Mouse (Mus musculus) olfactory bulb, adult 2 months (tissue): ENCODE results near the gene Pidd1. TPM values are rescaled to one million over a fixed set of nuclear protein-coding genes. Genes with fewer than 3 reads are reported as not detected.
A peak's percentile ranks its signal among the peaks of the same experiment; 100 is the strongest.

ENCODE experiments used
- H3K27ac ChIP-seq: fragments of 200-500 bp; 2 replicates; pipeline ENCODE4 v1.5.1; 2012; ENCODE audit warnings: low read depth, low read length; ENCODE audit not compliant: insufficient read depth
- H3K4me1 ChIP-seq: fragments of 200-500 bp; 2 replicates; pipeline ENCODE4 v1.6.1; 2012; ENCODE audit warnings: low read length; ENCODE audit not compliant: control insufficient read depth, insufficient read depth
- H3K4me3 ChIP-seq: fragments of 200-500 bp; 2 replicates; pipeline ENCODE4 v1.5.1; 2012; ENCODE audit warnings: mild to moderate bottlenecking, low read depth, low read length, moderate library complexity; ENCODE audit not compliant: insufficient read depth
- CTCF ChIP-seq: fragments of 200-500 bp; IDR thresholded peaks from 2 replicates; pipeline ENCODE4 v1.5.1; 2012; ENCODE audit warnings: low read depth, mild to moderate bottlenecking, low read length, moderate library complexity; ENCODE audit not compliant: insufficient read depth
- POLR2A ChIP-seq: fragments of 200-500 bp; IDR thresholded peaks from 2 replicates; pipeline ENCODE4 v1.6.1; 2012; ENCODE audit warnings: mild to moderate bottlenecking, low read depth, low read length, moderate library complexity; ENCODE audit not compliant: insufficient read depth
- WGBS: fragments of 180-500 bp; shearing (Covaris S2); methylation state at CpG from one replicate; pipeline ENCODE4 v1.1.7; 2018; 5-methylcytosine and 5-hydroxymethylcytosine counted together
- polyA plus RNA-seq: library from polyadenylated mRNA; stranded (reverse); fragments of >200 nt; gene quantifications from 2 replicates; pipeline ENCODE4 v1.2.4, GENCODE M21; 2012; ENCODE audit warnings: low replicate concordance; ENCODE audit not compliant: missing spikeins, insufficient read depth, insufficient read length

The Pidd1 gene
- polyA plus RNA-seq, 1 experiment, result not detected

GRCm38 (mm10) chr7:141462333-141462821, 18.6 kb upstream of the Pidd1 start:
- Histone ChIP-seq H3K27ac (no peak overlapping the region), H3K4me3 (no peak overlapping the region), H3K4me1 (peaks cover 11% of the 10 kb centered on the region)
- TF ChIP-seq POLR2A (no peak), CTCF (no peak)
- 30% methylated on average over 5 of the region's 5 CpGs for WGBS

GRCm38 (mm10) chr7:141461521-141462332, 17.9 kb upstream of the Pidd1 start:
- Histone ChIP-seq H3K4me1 (peaks cover 9% of the 10 kb centered on the region), H3K27ac (no peak overlapping the region), H3K4me3 (peak overlapping the region; percentile 33)
- WGBS, result 5% methylated on average over 59 of the region's 59 CpGs
- TF ChIP-seq CTCF, result no peak
- TF ChIP-seq POLR2A, result no peak

- 78% methylated on average over 15 of the region's 15 CpGs for WGBS
- peak within 1 kb of the TSS; percentile 33 for H3K4me3 ChIP-seq
- TF ChIP-seq CTCF (no peak), POLR2A (no peak)
- peaks cover 17% of the 10 kb centered on the region for H3K4me1 ChIP-seq
- H3K27ac ChIP-seq, result no peak within 1 kb of the TSS
Observed at GRCm38 (mm10) chr7:141460391-141461113, 16.7 kb upstream of the Pidd1 start, which contains the start of gene Cracr2b. Gene Cracr2b, plus strand, starts transcription at chr7:141461094.

GRCm38 (mm10) chr7:141460001-141460390, 16.2 kb upstream of the Pidd1 start:
- H3K27ac ChIP-seq, result no peak overlapping the region
- no peak overlapping the region for H3K4me3 ChIP-seq
- WGBS, result 80% methylated on average over 5 of the region's 5 CpGs

DNA sequence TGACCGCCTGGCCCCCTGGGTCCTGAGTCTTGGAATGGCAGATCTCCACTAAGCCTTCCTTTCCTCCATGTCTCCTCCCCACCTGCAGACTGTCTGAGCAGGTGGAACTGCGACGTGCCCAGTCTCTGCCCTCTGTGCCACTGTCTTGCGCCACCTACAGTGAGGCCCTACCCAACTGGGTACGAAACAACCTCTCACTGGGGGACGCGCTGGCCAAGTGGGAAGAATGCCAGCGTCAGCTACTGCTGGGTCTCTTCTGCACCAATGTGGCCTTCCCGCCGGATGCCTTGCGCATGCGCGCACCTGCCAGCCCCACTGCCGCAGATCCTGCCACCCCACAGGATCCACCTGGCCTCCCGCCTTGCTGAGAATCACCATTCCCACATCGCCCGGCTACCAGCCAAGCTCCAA, 15.5 kb upstream of the Pidd1 start:
- H3K27ac ChIP-seq, result no peak overlapping the region
- no peak for TF ChIP-seq POLR2A
- TF ChIP-seq CTCF, result no peak
- WGBS, result 90% methylated on average over 17 of the region's 17 CpGs
- H3K4me1 ChIP-seq, result peaks cover 25% of the 10 kb centered on the region
- H3K4me3 ChIP-seq, result no peak overlapping the region

More at GRCm38 (mm10) chr7:141460001-141460390, 16.2 kb upstream of the Pidd1 start:
- TF ChIP-seq CTCF (no peak), POLR2A (no peak)
- H3K4me1 ChIP-seq, result peaks cover 20% of the 10 kb centered on the region

DNA sequence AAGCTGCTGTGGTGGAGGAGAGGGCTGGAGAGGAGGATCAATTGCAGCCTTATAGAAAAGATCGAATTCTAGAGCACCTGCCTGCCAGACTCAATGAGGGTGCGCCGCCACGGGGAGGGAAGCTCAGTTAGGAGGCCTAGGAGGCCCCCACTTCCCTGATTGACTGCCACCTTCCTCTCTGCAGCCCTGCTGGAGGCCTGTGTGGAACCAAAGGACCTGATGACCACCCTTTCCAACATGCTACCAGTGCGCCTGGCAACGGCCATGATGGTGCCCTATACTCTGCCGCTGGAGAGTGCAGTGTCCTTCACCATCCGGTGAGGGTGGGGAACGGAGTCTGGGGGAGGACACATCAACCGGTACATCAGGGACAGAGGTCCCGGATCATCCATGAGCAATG, 14.8 kb upstream of the Pidd1 start:
- 93% methylated on average over 11 of the region's 11 CpGs for WGBS
- TF ChIP-seq CTCF (no peak), POLR2A (no peak)
- no peak overlapping the region for H3K27ac ChIP-seq
- peaks cover 26% of the 10 kb centered on the region for H3K4me1 ChIP-seq
- H3K4me3 ChIP-seq, result no peak overlapping the region

DNA sequence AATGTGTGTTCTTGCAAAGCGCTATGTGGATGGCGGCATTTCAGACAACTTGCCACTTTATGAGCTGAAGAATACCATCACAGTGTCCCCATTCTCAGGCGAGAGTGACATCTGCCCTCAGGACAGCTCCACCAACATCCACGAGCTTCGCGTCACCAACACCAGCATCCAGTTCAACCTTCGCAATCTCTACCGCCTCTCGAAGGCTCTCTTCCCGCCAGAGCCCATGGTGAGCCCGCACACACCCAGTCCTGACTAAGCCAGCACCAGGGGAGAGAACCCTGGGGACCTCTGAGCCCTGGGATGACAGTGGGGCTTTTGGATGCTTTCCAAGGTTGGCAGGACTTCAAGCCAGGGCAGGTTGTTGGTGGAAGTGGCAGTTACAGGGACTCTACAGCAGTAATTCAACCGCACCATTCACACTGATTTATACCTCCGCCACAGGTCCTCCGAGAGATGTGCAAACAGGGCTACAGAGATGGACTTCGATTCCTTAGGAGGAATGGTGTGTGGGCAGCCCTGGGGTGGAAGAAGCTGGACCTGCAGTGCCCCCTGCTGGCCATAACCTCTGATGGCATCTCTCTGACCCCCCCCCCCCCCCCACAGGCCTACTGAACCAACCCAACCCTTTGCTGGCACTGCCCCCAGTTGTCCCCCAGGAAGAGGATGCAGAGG, 14.3 kb upstream of the Pidd1 start:
- Histone ChIP-seq H3K27ac (no peak overlapping the region), H3K4me3 (no peak overlapping the region), H3K4me1 (peaks cover 26% of the 10 kb centered on the region)
- peak; percentile 37; the same call in 1 of the 2 replicates for TF ChIP-seq CTCF
- TF ChIP-seq POLR2A, result no peak
- 89% methylated on average over 15 of the region's 15 CpGs for WGBS

DNA sequence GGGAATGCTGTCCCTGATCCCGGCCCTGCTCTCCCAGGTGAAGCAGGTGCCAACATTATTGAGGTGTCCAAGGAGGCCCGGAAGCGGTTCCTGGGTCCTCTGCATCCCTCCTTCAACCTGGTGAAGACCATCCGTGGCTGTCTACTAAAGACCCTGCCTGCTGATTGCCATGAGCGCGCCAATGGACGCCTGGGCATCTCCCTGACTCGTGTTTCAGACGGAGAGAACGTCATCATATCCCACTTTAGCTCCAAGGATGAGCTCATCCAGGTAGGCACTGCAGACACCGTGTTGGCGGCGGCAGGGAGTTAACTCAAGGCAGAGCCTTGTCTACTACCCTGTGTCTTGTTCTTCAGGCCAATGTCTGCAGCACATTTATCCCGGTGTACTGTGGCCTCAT, 13.4 kb upstream of the Pidd1 start:
- 94% methylated on average over 14 of the region's 14 CpGs for WGBS
- H3K4me3 ChIP-seq, result no peak overlapping the region
- H3K27ac ChIP-seq, result no peak overlapping the region
- peaks cover 26% of the 10 kb centered on the region for H3K4me1 ChIP-seq
- TF ChIP-seq CTCF (no peak), POLR2A (no peak)

DNA sequence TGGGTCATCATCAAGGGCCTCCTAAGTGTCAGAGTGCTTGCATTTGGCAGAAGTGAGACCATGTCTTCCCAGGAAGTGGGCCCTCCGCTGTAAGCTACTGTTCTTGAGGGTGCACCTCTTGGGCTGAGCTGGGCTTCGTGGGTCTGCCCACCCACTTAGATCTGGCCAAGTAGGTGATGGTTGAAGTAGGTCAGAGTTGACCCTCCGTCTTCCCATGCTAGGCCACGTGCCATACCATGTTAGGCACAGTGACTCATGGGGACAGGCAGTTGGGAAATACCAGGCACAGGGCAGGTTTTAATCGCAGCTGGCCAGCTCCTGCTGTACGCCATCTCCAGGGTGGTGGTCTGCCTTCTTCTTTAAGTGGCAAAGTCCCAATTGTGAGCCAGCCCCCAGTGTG, 12.9 kb upstream of the Pidd1 start:
- Histone ChIP-seq H3K4me3 (no peak overlapping the region), H3K27ac (no peak overlapping the region), H3K4me1 (peaks cover 22% of the 10 kb centered on the region)
- 79% methylated on average over 6 of the region's 6 CpGs for WGBS
- no peak for TF ChIP-seq CTCF
- no peak for TF ChIP-seq POLR2A
